In the genomic region with DNA sequence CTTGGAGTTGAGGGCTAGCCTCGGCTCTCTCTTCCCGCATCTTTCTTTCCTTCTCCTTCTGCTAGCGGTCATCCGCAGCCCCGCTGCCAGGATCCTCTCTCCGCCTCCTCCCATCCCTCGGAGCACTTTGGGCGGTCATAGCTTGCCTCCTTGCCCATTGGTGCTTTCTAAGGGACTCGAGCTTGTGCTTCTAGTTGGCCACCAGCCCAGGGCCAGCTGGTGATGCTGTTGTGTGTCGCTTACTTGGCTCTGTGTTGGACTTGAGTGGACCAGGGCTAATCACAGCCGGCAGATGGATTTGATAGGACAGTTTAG, we compare ENCODE assay signal across 8 mouse cellular contexts. TPM values are rescaled to one million over a fixed set of nuclear protein-coding genes. Genes with fewer than 3 reads are reported as not detected.
A peak's percentile ranks its signal among the peaks of the same experiment; 100 is the strongest.
DNase-seq lines count a peak whose midpoint lies in the region; ATAC-seq and TF ChIP-seq lines count a peak whose summit lies in the region.

A gene (minus strand): TSS at position 85 of the 315 bp plus-strand sequence.

- peak within 1 kb of the TSS; percentile 84 for H3K9ac ChIP-seq in heart, embryonic 12.5 days
- peak within 1 kb of the TSS; percentile 74 for H3K9ac ChIP-seq in kidney, postnatal 0 days (ENCODE audit: low read depth, low read length)
- peak within 1 kb of the TSS; percentile 84 for H3K9ac ChIP-seq in midbrain, embryonic 16.5 days (ENCODE audit: low read depth, low read length)

- peak; percentile 66 for ATAC-seq in erythroid progenitor cell, adult 5-6 weeks (replicated peaks; ENCODE audit: low FRiP score, poor library complexity, severe bottlenecking)
- peak; percentile 44 for ATAC-seq in heart, embryonic 12.5 days (ENCODE audit: insufficient number of reproducible peaks, low FRiP score)
- peak; percentile 43 for ATAC-seq in kidney, postnatal 0 days (replicated peaks; ENCODE audit: low FRiP score, low read depth)
- ATAC-seq in midbrain, embryonic 16.5 days, result peak; percentile 49

- DNase-seq in MEL-GATA-1-ER (ENCODE audit: extremely low read depth, low read depth), result peak; percentile 66
- DNase-seq in c-Kit-positive CD71-negative TER-119-negative erythroid progenitor cells, embryonic 14.5 days (ENCODE audit: low read depth), result peak; percentile 13
- DNase-seq in kidney, postnatal 0 days (ENCODE audit: low spot score), result peak; percentile 79
- peak; percentile 69 for DNase-seq in liver
- DNase-seq in testis, postnatal 10 days (ENCODE audit: low spot score), result peak; percentile 83

- peak within 1 kb of the TSS; percentile 73 for H3K4me3 ChIP-seq in heart, embryonic 12.5 days
- peak within 1 kb of the TSS; percentile 73 for H3K4me3 ChIP-seq in kidney, postnatal 0 days (replicated peaks; ENCODE audit: low read depth, low read length)
- H3K4me3 ChIP-seq in midbrain, embryonic 16.5 days (ENCODE audit: low read depth, low read length), result peak within 1 kb of the TSS; percentile 79

- H3K36me3 ChIP-seq in heart, embryonic 12.5 days, result peaks cover 23% of the 10 kb centered on the region
- H3K36me3 ChIP-seq in kidney, postnatal 0 days (ENCODE audit: insufficient read depth, low read length), result peaks cover 16% of the 10 kb centered on the region; the same call in 1 of the 2 replicates
- H3K36me3 ChIP-seq in midbrain, embryonic 16.5 days (ENCODE audit: control insufficient read depth, insufficient read depth, low read length), result peaks cover 7% of the 10 kb centered on the region

- 0% methylated on average over 11 of the region's 11 CpGs for WGBS in heart, embryonic 12.5 days
- WGBS in kidney, postnatal 0 days, result under 1% methylated on average over 11 of the region's 11 CpGs
- under 1% methylated on average over 11 of the region's 11 CpGs for WGBS in midbrain, embryonic 16.5 days

- no peaks in the 10 kb centered on the region for H3K27me3 ChIP-seq in heart, embryonic 12.5 days (replicated peaks)
- H3K27me3 ChIP-seq in kidney, postnatal 0 days (ENCODE audit: insufficient read depth, low read length), result no peaks in the 10 kb centered on the region
- no peaks in the 10 kb centered on the region for H3K27me3 ChIP-seq in midbrain, embryonic 16.5 days (ENCODE audit: control insufficient read depth, insufficient read depth, low read depth, low read length)

- peaks cover 5% of the 10 kb centered on the region; the same call in 1 of the 2 replicates for H3K4me1 ChIP-seq in heart, embryonic 12.5 days (replicated peaks)
- H3K4me1 ChIP-seq in kidney, postnatal 0 days (replicated peaks; ENCODE audit: insufficient read depth, low read length), result 0 out of 2 replicates have a peak, but pooled peaks cover 4% of the 10 kb centered on the region
- H3K4me1 ChIP-seq in midbrain, embryonic 16.5 days (ENCODE audit: control insufficient read depth, insufficient read depth, low read length), result peaks cover 11% of the 10 kb centered on the region

- H3K4me2 ChIP-seq in heart, embryonic 12.5 days, result peak within 1 kb of the TSS; percentile 89
- H3K4me2 ChIP-seq in kidney, postnatal 0 days (ENCODE audit: low read length), result peak within 1 kb of the TSS; percentile 72
- peak within 1 kb of the TSS; percentile 87 for H3K4me2 ChIP-seq in midbrain, embryonic 16.5 days (ENCODE audit: low read length)

- no peaks in the 10 kb centered on the region for H3K9me3 ChIP-seq in heart, embryonic 12.5 days (replicated peaks)
- H3K9me3 ChIP-seq in kidney, postnatal 0 days (replicated peaks; ENCODE audit: low read length), result no peaks in the 10 kb centered on the region
- H3K9me3 ChIP-seq in midbrain, embryonic 16.5 days (replicated peaks; ENCODE audit: control insufficient read depth, low read length, poor library complexity, severe bottlenecking), result peaks cover 4% of the 10 kb centered on the region; the same call in 1 of the 2 replicates

- peak within 1 kb of the TSS; percentile 89 for H3K27ac ChIP-seq in heart, embryonic 12.5 days (ENCODE audit: poor library complexity, severe bottlenecking)
- H3K27ac ChIP-seq in kidney, postnatal 0 days, result peak within 1 kb of the TSS; percentile 77
- H3K27ac ChIP-seq in midbrain, embryonic 16.5 days (ENCODE audit: low read length), result peak within 1 kb of the TSS; percentile 75

- TF ChIP-seq CTCF in kidney, postnatal 0 days (IDR thresholded peaks at IDR 0.05; ENCODE audit: low read depth), result no peak

RNA-seq across cellular contexts. Expression of the gene that starts here (rescaled TPM):
- total RNA-seq in erythroid progenitor cell, adult 5-6 weeks (2015; ENCODE audit: low replicate concordance), result 35.0 and 44.0 TPM in 2 replicates
- 31.8 and 39.0 TPM in 2 replicates for total RNA-seq in erythroid progenitor cell, adult 5-6 weeks (2017; ENCODE audit: low replicate concordance)
- 138 and 143 TPM in 2 replicates for polyA plus RNA-seq in heart, embryonic 12.5 days (2016; fragmentation: Nextera tagmentation; extraction: Ambion mirVana)
- polyA plus RNA-seq in kidney, postnatal 0 days (2015; fragmentation: Nextera tagmentation; extraction: Ambion mirVana), result 97.0 and 103 TPM in 2 replicates
- 39.4 and 40.8 TPM in 2 replicates for polyA plus RNA-seq in midbrain, embryonic 16.5 days (2015; fragmentation: Nextera tagmentation; extraction: Ambion mirVana)

Comparison
In these comparisons a context has a peak if more than half of its experiments do, and no peak if none do; other contexts are left out.
1. Peak in every context shown above with its lines: DNase-seq, ATAC-seq, H3K4me3 ChIP-seq and H3K27ac ChIP-seq.
2. DNase-seq: peak in every context shown above with its lines; median percentile 83 in testis, postnatal 10 days; 79 in kidney, postnatal 0 days; 69 in liver; 66 in MEL-GATA-1-ER; 13 in c-Kit-positive CD71-negative TER-119-negative erythroid progenitor cells, embryonic 14.5 days.